Mouse (Mus musculus) liver, embryonic 12.5 days (tissue): ENCODE measurements around the gene Mettl21e. TPM values are rescaled to one million over a fixed set of nuclear protein-coding genes. Genes with fewer than 3 reads are reported as not detected.

ENCODE experiments used
- ATAC-seq: fragments of 200-750 bp; cut with Nextera tagmentation; 2 replicates; pipeline ENCODE4 v1.8.0; 2017; ENCODE audit warnings: moderate number of reproducible peaks, mild to moderate bottlenecking, moderate library complexity
- H3K27ac ChIP-seq: fragments of 300-500 bp; sonication (generic); 2 replicates; pipeline ENCODE4 v1.5.1; 2016; ENCODE audit warnings: mild to moderate bottlenecking
- H3K27me3 ChIP-seq: fragments of 300-500 bp; sonication (generic); replicated peaks from 2 replicates; pipeline ENCODE4 v1.6.1; 2016; ENCODE audit warnings: mild to moderate bottlenecking, moderate library complexity
- H3K36me3 ChIP-seq: fragments of 300-500 bp; sonication (generic); 2 replicates; pipeline ENCODE4 v1.6.1; 2016; ENCODE audit warnings: mild to moderate bottlenecking, moderate library complexity
- H3K4me1 ChIP-seq: fragments of 300-500 bp; sonication (generic); 2 replicates; pipeline ENCODE4 v1.6.1; 2016
- H3K4me2 ChIP-seq: fragments of 300-500 bp; sonication (generic); 2 replicates; pipeline ENCODE4 v1.6.1; 2016; ENCODE audit warnings: mild to moderate bottlenecking, moderate library complexity
- H3K4me3 ChIP-seq: fragments of 300-500 bp; sonication (generic); 2 replicates; pipeline ENCODE4 v1.5.1; 2016; ENCODE audit warnings: mild to moderate bottlenecking, moderate library complexity
- H3K9ac ChIP-seq: fragments of 300-500 bp; sonication (generic); 2 replicates; pipeline ENCODE4 v1.6.1; 2016; ENCODE audit warnings: mild to moderate bottlenecking, moderate library complexity
- H3K9me3 ChIP-seq: fragments of 300-500 bp; sonication (generic); replicated peaks from 2 replicates; pipeline ENCODE4 v1.6.1; 2016; ENCODE audit warnings: mild to moderate bottlenecking, moderate library complexity
- WGBS: fragments of 180-500 bp; shearing (Covaris S2); methylation state at CpG from one replicate; pipeline ENCODE4 v1.1.7; 2016; ENCODE audit not compliant: insufficient replicate concordance; 5-methylcytosine and 5-hydroxymethylcytosine counted together
- polyA plus RNA-seq: library from polyadenylated mRNA; unstranded; fragments of >200 nt; fragmentation: Nextera tagmentation; extraction: Ambion mirVana; gene quantifications from 2 replicates; pipeline ENCODE4 v1.2.1, GENCODE M21; 2016

The Mettl21e gene
- polyA plus RNA-seq, 1 experiment from 2014 or later = not detected

DNA sequence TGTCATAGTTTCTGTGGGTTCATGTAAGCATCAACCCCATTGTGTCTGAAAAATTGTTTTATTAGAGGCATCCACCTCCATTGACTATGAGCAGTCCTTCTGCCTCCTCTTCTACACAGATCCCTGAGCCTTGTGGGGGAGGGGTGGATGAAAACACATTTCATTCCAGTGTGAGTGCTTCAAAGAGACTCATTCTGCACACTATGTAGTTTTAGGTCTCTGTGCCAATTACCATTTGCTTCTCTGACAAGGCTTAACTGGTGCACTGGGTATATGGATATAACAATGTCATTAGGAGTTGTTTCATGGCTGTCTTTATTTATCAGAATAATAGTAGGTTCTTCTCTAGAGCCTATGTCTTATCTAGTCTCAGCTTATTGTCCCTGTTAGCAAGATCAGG is 32.4 kb downstream of the Mettl21e start:
- Histone ChIP-seq H3K27ac (no peak overlapping the region), H3K27me3 (no peaks in the 10 kb centered on the region), H3K9me3 (no peaks in the 10 kb centered on the region), H3K4me1 (no peaks in the 10 kb centered on the region), H3K4me3 (no peak overlapping the region), H3K4me2 (no peak overlapping the region), H3K9ac (no peak overlapping the region), H3K36me3 (peaks cover 3% of the 10 kb centered on the region)
- ATAC-seq = no peak

DNA sequence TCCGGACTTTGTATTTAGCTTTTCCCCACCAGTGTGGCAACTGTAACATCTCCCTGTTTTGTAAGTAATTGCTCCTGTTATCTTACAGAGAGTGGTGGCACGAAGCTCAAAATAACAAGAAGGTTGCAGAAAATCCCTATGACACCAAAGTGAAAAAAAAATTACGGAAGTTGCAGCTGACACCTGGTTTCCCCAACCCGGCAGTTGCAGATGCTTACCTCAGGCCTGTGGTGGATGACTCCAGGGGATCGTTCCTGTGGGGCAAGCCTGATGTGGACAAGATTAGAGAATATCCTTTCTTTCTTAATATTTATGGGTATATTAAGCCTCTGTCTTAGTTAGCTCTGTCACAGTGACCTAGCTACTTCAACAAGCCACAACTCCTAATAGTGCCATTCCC is 40.7 kb downstream of the Mettl21e start:
- H3K4me3 ChIP-seq = no peak overlapping the region
- peaks cover 62% of the 10 kb centered on the region for H3K36me3 ChIP-seq
- no peak for ATAC-seq
- H3K4me1 ChIP-seq = no peaks in the 10 kb centered on the region
- no peaks in the 10 kb centered on the region for H3K9me3 ChIP-seq
- H3K9ac ChIP-seq = no peak overlapping the region
- WGBS = 83% methylated on average over 5 of the region's 5 CpGs
- no peaks in the 10 kb centered on the region for H3K27me3 ChIP-seq
- H3K4me2 ChIP-seq = no peak overlapping the region
- no peak overlapping the region for H3K27ac ChIP-seq

- Histone ChIP-seq H3K27ac (no peak overlapping the region), H3K9ac (no peak overlapping the region), H3K27me3 (no peaks in the 10 kb centered on the region), H3K4me1 (no peaks in the 10 kb centered on the region), H3K9me3 (no peaks in the 10 kb centered on the region), H3K4me2 (no peak overlapping the region), H3K4me3 (no peak overlapping the region), H3K36me3 (peaks cover 73% of the 10 kb centered on the region)
- no peak for ATAC-seq
- WGBS = 79% methylated on average over 8 of the region's 8 CpGs
Measured at GRCm38 (mm10) chr1:44173903-44174302, 44.9 kb downstream of the Mettl21e start.

GRCm38 (mm10) chr1:44172656-44173055 is 46.1 kb downstream of the Mettl21e start:
- Histone ChIP-seq H3K27me3 (no peaks in the 10 kb centered on the region), H3K4me2 (no peak overlapping the region), H3K9ac (no peak overlapping the region), H3K9me3 (no peaks in the 10 kb centered on the region), H3K27ac (no peak overlapping the region), H3K36me3 (peaks cover 73% of the 10 kb centered on the region), H3K4me3 (no peak overlapping the region), H3K4me1 (no peaks in the 10 kb centered on the region)
- ATAC-seq = no peak
- WGBS = 85% methylated on average over 4 of the region's 4 CpGs

DNA sequence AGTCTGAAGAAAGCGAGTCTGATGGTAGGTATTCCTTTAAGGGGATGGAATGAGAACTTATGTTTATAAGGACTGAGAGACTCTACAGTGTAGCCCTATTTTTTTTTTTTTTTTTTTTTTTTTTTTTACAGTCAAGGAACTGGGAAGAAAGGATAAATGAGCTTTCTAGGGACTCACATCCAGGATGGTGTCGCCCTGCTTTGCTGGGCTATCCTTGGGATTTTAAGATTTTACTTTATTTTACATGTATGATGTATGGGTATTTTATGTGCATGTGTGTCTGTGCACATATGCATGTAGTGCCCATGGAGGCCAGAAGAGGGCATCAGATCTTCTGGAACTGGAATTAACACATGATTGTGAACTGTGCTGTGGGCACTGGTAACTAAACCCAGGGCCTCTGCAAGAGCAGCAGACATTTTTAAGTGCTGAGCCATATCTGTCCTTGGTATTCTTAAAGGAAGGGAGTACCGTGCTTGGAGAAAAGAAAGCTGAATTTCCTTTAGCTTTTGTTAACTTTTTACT is 50.8 kb downstream of the Mettl21e start:
- 80% methylated on average over 3 of the region's 3 CpGs for WGBS
- Histone ChIP-seq H3K36me3 (peaks cover 64% of the 10 kb centered on the region), H3K9ac (no peak overlapping the region), H3K27me3 (no peaks in the 10 kb centered on the region), H3K4me2 (no peak overlapping the region), H3K4me1 (no peaks in the 10 kb centered on the region), H3K27ac (no peak overlapping the region), H3K9me3 (no peaks in the 10 kb centered on the region), H3K4me3 (no peak overlapping the region)
- no peak for ATAC-seq

DNA sequence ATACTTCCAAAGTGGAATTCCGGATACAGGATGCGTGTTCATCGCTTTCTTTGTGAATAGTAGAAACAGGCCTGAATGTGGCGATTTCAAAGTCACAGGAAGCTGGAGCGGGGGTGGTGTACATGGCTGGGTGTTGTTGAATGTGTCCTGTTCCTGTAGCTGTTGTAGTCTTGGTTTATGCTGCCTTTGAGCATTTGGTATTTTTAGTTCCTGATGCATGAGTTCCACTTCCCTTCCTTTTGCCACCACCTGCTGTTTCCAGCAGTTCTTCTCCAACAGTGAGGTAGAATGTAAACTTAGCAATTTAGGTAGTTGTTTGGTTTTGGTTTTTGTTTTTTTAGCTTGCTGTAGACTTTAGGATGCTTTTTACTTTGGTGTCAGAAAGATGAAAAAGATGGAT is 56.4 kb downstream of the Mettl21e start:
- no peak overlapping the region for H3K4me2 ChIP-seq
- no peak for ATAC-seq
- H3K27me3 ChIP-seq = no peaks in the 10 kb centered on the region
- H3K36me3 ChIP-seq = peaks cover 77% of the 10 kb centered on the region
- no peak overlapping the region for H3K27ac ChIP-seq
- H3K4me3 ChIP-seq = no peak overlapping the region
- no peak overlapping the region for H3K9ac ChIP-seq
- no peaks in the 10 kb centered on the region for H3K9me3 ChIP-seq
- H3K4me1 ChIP-seq = no peaks in the 10 kb centered on the region
- 89% methylated on average over 5 of the region's 5 CpGs for WGBS

DNA sequence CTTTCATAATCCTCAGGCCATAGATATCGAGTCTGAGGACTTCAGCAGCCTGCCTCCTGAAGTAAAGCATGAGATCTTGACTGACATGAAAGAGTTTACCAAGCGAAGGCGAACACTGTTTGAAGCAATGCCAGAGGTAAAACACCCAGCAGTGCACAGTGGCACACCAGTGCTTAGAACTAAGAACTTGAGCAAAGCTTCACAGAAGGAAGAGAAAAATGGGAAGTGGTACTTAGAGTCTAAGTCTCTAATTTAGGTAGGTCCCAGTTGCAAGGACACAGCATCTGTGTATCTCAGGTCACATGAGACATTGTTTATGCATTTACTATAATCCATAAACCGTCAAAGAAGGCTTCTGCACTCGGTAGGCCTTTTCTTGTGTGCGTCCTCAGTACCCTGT is 56.9 kb downstream of the Mettl21e start:
- H3K4me2 ChIP-seq = no peak overlapping the region
- no peak for ATAC-seq
- WGBS = 84% methylated on average over 6 of the region's 6 CpGs

DNA sequence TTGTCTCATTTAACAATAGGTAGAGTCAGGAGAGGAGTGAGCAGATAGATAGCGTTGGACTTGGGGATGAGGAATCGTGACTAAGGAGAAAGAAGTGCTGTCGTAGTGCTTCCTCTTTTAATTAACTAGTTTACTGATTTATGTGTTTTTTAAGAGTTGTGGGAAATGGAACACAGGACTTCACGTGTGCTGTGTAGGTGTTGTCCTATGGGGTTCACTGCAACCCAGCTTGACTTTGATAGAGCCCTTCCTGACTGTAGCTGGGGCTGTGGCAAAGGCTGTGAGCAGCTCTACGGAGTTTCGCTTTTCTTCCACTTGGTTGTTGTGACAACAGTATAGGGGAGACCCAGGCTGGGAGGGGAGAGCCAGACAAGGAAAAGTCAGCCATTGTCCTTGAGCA is 60.4 kb downstream of the Mettl21e start:
- ATAC-seq = no peak
- H3K27ac ChIP-seq = no peak overlapping the region
- H3K9me3 ChIP-seq = no peaks in the 10 kb centered on the region
- H3K4me2 ChIP-seq = no peak overlapping the region
- H3K36me3 ChIP-seq = peaks cover 52% of the 10 kb centered on the region
- no peak overlapping the region for H3K9ac ChIP-seq
- H3K4me3 ChIP-seq = no peak overlapping the region
- H3K27me3 ChIP-seq = no peaks in the 10 kb centered on the region
- WGBS = 77% methylated on average over 6 of the region's 6 CpGs
- no peaks in the 10 kb centered on the region for H3K4me1 ChIP-seq

More for the DNA sequence above, 56.9 kb downstream of the Mettl21e start:
- no peaks in the 10 kb centered on the region for H3K4me1 ChIP-seq
- H3K27me3 ChIP-seq = no peaks in the 10 kb centered on the region
- no peaks in the 10 kb centered on the region for H3K9me3 ChIP-seq
- H3K4me3 ChIP-seq = no peak overlapping the region
- H3K9ac ChIP-seq = no peak overlapping the region
- H3K36me3 ChIP-seq = peaks cover 71% of the 10 kb centered on the region
- H3K27ac ChIP-seq = no peak overlapping the region

- 84% methylated on average over 4 of the region's 4 CpGs for WGBS
- Histone ChIP-seq H3K9me3 (no peaks in the 10 kb centered on the region), H3K36me3 (peaks cover 28% of the 10 kb centered on the region), H3K4me1 (no peaks in the 10 kb centered on the region), H3K4me2 (no peak overlapping the region), H3K4me3 (no peak overlapping the region), H3K27me3 (no peaks in the 10 kb centered on the region), H3K27ac (no peak overlapping the region), H3K9ac (no peak overlapping the region)
- no peak; the same call in 1 of the 2 replicates for ATAC-seq
Measured at GRCm38 (mm10) chr1:44155287-44155686, 63.5 kb downstream of the Mettl21e start.

Other genes starting within 250 kb of the Mettl21e start
- 0.12 and 0.29 TPM in 2 replicates for gene Mettl21c, start 198.9 kb downstream of the Mettl21e start, polyA plus RNA-seq
- gene Gm8251, start 157.0 kb downstream of the Mettl21e start, polyA plus RNA-seq = 0.20 and 0.23 TPM in 2 replicates
- 76.5 and 83.8 TPM in 2 replicates for gene Tex30, start 116.5 kb downstream of the Mettl21e start, polyA plus RNA-seq
- 26.6 and 28.5 TPM in 2 replicates for gene Kdelc1, start 100.2 kb downstream of the Mettl21e start, polyA plus RNA-seq
- gene Bivm, start 100.0 kb downstream of the Mettl21e start, polyA plus RNA-seq = 6.1 and 7.5 TPM in 2 replicates
- 10.6 and 11.1 TPM in 2 replicates for gene Ercc5, start 71.2 kb downstream of the Mettl21e start, polyA plus RNA-seq